Mouse (Mus musculus) forebrain, embryonic 15.5 days (tissue): ENCODE results near the gene Frmd8. TPM values are rescaled to one million over a fixed set of nuclear protein-coding genes. Genes with fewer than 3 reads are reported as not detected.
"Not testable (repeated sequence)": the region's sequence is repeated elsewhere in the genome, so short reads cannot be mapped to it uniquely, and the experiment has no call there.

ENCODE experiments used
- ATAC-seq: fragments of 200-750 bp; cut with Nextera tagmentation; replicated peaks from 2 replicates; pipeline ENCODE4 v1.8.0; 2017; ENCODE audit warnings: mild to moderate bottlenecking, moderate TSS enrichment, moderate library complexity
- H3K27ac ChIP-seq: fragments of 300-500 bp; sonication (generic); replicated peaks from 2 replicates; pipeline ENCODE4 v1.5.1; 2015; ENCODE audit warnings: mild to moderate bottlenecking, inconsistent platforms
- H3K27me3 ChIP-seq: fragments of 300-500 bp; sonication (generic); 2 replicates; pipeline ENCODE4 v1.6.1; 2015; ENCODE audit warnings: inconsistent platforms
- H3K36me3 ChIP-seq: fragments of 300-500 bp; sonication (generic); 2 replicates; pipeline ENCODE4 v1.6.1; 2015; ENCODE audit warnings: mild to moderate bottlenecking, inconsistent platforms
- H3K4me1 ChIP-seq: fragments of 300-500 bp; sonication (generic); 2 replicates; pipeline ENCODE4 v1.6.1; 2015; ENCODE audit warnings: inconsistent platforms
- H3K4me2 ChIP-seq: fragments of 300-500 bp; sonication (generic); replicated peaks from 2 replicates; pipeline ENCODE4 v1.6.1; 2015; ENCODE audit warnings: mild to moderate bottlenecking, inconsistent platforms
- H3K4me3 ChIP-seq: fragments of 300-500 bp; sonication (generic); 2 replicates; pipeline ENCODE4 v1.5.1; 2015; ENCODE audit warnings: mild to moderate bottlenecking, inconsistent platforms
- H3K9ac ChIP-seq: fragments of 300-500 bp; sonication (generic); replicated peaks from 2 replicates; pipeline ENCODE4 v1.6.1; 2015; ENCODE audit warnings: mild to moderate bottlenecking, inconsistent platforms
- H3K9me3 ChIP-seq: fragments of 300-500 bp; sonication (generic); 2 replicates; pipeline ENCODE4 v1.6.1; 2016; ENCODE audit warnings: inconsistent platforms
- WGBS: fragments of 180-500 bp; shearing (Covaris S2); methylation state at CpG from one replicate; pipeline ENCODE4 v1.1.7; 2015; ENCODE audit warnings: mixed read lengths; 5-methylcytosine and 5-hydroxymethylcytosine counted together
- polyA plus RNA-seq: library from polyadenylated mRNA; unstranded; fragments of >200 nt; fragmentation: Nextera tagmentation; extraction: Ambion mirVana; gene quantifications from 2 replicates; pipeline ENCODE4 v1.2.1, GENCODE M21; 2015

The Frmd8 gene
- polyA plus RNA-seq, 1 experiment from 2014 or later: 23.3 TPM

DNA sequence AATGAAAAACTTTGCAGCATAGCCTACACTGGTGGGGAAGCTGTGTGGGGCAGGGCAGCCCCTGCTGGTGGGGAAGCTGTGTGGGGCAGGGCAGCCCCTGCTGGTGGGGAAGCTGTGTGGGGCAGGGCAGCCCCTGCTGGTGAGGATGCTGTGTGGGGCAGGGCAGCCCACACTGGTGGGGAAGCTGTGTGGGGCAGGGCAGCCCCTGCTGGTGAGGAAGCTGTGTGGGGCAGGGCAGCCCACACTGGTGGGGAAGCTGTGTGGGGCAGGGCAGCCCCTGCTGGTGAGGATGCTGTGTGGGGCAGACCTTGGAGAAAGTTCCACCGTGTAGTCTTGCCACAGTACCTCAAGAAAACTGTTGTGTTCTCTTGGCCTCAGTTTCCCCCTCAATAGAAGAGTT, 61.0 kb downstream of the Frmd8 start:
- H3K4me1 ChIP-seq: peaks cover 47% of the 10 kb centered on the region
- not testable (repeated sequence) for H3K36me3 ChIP-seq, H3K4me3 ChIP-seq, H3K9me3 ChIP-seq, H3K27ac ChIP-seq, H3K9ac ChIP-seq, H3K4me2 ChIP-seq, H3K27me3 ChIP-seq, ATAC-seq
- WGBS: 33% methylated on average over 1 of the region's 1 CpGs

DNA sequence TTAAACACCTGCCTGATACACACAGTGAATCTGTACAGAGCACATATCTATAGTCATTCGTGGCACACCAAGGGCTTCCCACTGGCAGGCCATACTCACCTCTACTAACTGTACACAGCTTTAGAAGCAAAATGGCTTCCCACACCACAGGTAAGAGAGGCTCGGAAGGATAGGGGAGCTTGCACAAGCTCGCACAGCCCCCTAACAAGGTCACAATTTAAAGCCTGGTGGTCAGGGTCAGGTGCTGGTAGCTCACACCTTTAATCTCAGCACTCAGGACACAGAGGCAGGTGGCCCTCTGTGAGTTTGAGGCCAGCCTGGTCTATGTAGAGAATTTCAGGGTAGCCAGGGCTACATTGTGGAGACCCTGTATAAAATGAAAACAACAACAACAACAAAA, 61.5 kb downstream of the Frmd8 start:
- ATAC-seq: no peak
- Histone ChIP-seq H3K9ac (no peak overlapping the region), H3K9me3 (no peaks in the 10 kb centered on the region), H3K27ac (no peak overlapping the region), H3K27me3 (no peaks in the 10 kb centered on the region), H3K4me2 (no peak overlapping the region), H3K36me3 (no peaks in the 10 kb centered on the region), H3K4me1 (peaks cover 50% of the 10 kb centered on the region), H3K4me3 (no peak overlapping the region)
- 92% methylated on average over 3 of the region's 3 CpGs for WGBS

DNA sequence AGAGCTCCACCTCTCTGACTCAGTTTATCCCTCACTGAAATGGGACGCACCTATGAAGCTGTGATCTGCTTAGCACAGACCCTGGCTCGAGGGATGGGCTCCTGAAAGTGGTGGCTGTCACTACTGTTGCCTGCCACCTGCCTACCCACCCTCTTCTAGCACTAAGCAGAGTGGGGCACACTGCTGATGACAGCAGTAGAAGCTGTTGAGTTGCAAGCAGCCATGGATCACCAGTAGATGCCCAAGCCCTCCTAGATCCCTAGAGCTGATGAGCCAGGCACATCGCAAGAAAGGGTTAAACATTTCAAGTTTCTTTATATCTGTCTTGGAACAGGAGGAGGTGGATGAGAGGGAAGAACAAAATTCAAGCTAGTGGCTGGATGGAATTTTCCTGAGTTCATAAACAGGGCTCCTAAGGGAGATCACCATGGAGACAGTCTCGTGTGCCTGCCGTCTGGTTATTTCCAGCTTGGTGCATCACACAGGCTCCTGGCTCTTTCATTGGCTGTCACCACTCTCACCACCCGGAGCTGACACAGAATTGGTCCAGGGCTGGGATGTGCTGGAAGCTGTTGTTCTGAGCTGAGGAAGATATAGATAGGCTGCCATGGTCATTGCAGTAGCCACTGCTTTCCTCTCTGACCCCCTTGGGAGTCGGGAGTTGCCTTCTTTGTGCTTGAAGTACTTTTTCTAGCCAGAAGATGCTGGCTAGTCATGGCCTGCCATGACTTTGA, 63.1 kb downstream of the Frmd8 start:
- H3K9ac ChIP-seq: 0 out of 2 replicates have a peak overlapping the region, but pooled peaks have one; percentile 23

DNA sequence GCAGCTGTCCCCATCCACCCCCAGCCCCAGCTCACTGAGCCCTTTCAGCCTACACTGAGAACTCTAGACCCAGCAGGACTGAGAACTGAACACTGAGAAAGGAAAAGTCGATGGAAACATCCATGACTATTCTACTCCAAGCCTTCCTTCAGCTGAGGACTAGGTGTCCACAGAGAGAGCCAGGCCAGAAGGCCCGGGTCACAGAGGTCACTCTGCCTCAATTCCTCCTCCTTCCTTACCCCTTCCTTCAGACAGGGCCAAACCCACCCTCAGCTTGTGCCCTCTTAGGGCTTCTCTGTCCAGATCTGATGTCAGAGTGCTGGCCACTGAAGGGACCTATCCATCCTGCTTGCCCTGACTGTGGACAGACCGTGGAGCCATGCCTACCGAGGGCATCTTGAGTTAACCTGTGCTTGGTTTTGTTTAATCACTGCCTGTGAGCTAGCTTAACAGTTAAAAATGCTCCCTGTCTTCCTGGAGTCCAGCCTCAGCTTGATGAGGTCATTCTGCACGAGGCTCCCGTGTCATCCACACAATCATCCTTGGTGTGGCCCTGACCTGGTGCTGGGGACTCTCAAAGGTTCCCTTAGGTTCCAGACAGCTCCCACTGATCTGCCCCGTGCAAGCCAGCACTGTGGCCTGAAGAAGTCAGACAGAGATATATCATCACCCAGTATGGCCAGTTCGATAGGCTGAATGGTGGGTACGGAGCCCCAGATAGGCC, 64.1 kb downstream of the Frmd8 start:
- WGBS: 80% methylated on average over 9 of the region's 9 CpGs
- Histone ChIP-seq H3K9me3 (no peaks in the 10 kb centered on the region), H3K27ac (peak overlapping the region; percentile 96), H3K4me3 (no peak overlapping the region), H3K4me2 (no peak overlapping the region), H3K27me3 (no peaks in the 10 kb centered on the region), H3K9ac (no peak overlapping the region), H3K4me1 (peaks cover 51% of the 10 kb centered on the region), H3K36me3 (no peaks in the 10 kb centered on the region)
- no peak for ATAC-seq

More for the DNA sequence above, 63.1 kb downstream of the Frmd8 start:
- Histone ChIP-seq H3K9me3 (no peaks in the 10 kb centered on the region), H3K27ac (peak overlapping the region; percentile 96), H3K4me1 (peaks cover 42% of the 10 kb centered on the region), H3K36me3 (no peaks in the 10 kb centered on the region), H3K27me3 (no peaks in the 10 kb centered on the region), H3K4me3 (no peak overlapping the region), H3K4me2 (peak overlapping the region; percentile 13; the same call in 1 of the 2 replicates)
- WGBS: 36% methylated on average over 7 of the region's 7 CpGs
- peak; percentile 94 for ATAC-seq

DNA sequence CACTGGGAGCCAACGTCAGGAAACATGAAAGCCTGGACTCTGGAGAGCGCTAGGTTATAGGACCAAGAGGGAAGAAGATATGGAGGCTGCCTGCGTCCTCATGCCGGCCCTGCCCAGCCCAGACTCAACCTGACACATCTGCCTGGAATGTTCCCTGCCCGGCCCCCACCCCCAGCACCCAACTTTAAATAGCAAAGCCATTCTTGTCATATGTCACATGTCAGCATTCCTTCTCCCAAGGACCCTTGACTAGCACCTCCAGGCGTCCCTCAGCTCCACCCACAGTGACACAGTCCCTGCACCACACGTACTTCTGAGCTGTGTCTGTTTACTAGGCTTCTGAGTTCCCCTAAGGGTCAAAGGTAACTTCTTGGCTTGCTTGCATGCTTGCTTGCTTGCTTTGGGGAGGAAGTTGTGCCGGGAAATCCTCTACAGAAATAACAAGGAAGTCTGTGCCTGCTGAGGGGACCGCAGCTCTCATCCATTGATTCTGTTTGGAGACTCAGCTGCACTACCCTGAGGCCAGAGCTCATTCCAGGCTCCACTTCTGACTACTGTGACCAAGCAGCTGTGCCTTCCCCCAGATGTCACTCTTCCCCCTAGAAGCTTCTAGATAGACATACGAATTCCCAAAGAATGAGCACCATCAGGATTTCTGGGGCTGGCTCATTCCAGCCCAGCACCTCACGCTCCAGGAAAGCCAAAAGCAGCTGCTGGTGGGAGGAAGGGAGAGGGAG, 64.8 kb downstream of the Frmd8 start:
- no peak overlapping the region for H3K4me3 ChIP-seq
- no peak overlapping the region for H3K9ac ChIP-seq
- H3K27me3 ChIP-seq: no peaks in the 10 kb centered on the region
- H3K4me1 ChIP-seq: peaks cover 56% of the 10 kb centered on the region
- no peaks in the 10 kb centered on the region for H3K9me3 ChIP-seq
- no peak overlapping the region for H3K4me2 ChIP-seq
- no peak for ATAC-seq
- no peaks in the 10 kb centered on the region for H3K36me3 ChIP-seq
- WGBS: 57% methylated on average over 11 of the region's 11 CpGs
- H3K27ac ChIP-seq: peak overlapping the region; percentile 96

DNA sequence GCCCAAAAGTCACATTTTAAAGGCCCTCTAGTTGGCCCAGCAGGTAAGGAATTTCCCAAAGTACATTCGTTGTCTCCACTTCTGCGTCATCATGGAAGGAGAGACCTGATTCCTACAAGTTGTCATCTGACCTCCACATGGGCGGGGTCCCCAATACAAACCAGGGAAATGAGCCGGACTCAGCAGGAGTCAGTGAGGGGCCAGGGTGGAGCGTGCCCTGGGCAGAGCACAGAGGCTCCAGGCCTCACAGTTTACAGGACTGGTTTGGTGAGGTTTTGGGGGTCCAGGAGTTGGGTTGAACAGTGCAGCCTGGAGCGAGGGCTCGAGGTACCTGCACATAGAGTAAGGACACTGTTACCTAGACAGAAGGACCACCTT, 65.4 kb downstream of the Frmd8 start:
- WGBS: 56% methylated on average over 7 of the region's 7 CpGs
- ATAC-seq: no peak
- H3K4me2 ChIP-seq: no peak overlapping the region
- H3K4me1 ChIP-seq: peaks cover 60% of the 10 kb centered on the region
- H3K27me3 ChIP-seq: no peaks in the 10 kb centered on the region
- H3K4me3 ChIP-seq: no peak overlapping the region
- H3K36me3 ChIP-seq: no peaks in the 10 kb centered on the region
- no peaks in the 10 kb centered on the region for H3K9me3 ChIP-seq
- peak overlapping the region; percentile 96 for H3K27ac ChIP-seq
- H3K9ac ChIP-seq: no peak overlapping the region

DNA sequence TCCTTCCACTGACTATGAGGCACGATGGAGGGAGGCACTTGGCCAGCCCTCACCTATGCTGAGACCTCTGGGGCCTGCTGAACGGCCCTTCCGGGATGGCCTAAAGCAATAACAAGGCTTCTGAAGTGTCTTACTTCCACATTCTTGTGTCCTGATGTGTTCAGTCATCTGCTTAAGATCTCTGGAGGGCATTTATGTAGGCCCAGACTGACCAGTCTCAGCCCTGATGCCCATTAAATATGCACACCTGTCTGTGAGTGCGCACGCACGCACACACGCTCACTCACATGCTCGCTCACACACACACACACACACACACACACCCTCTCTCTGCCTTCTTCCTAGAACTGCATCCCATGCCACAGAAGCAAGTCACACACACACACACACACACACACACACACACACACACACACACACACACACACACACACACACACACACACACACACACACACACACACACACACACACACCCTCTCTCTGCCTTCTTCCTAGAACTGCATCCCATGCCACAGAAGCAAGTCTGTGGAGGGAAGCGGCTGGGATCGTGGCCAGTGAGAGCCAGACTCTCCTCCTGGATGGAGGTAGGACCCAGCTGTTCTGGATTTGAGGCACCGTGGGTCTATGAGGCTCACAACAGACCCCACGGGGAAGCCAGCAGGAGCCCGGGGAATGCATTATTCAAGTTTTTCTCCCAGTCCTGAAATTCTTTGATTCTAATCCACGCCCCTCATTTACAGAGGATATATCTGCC, 65.9 kb downstream of the Frmd8 start:
- Histone ChIP-seq H3K9me3 (no peaks in the 10 kb centered on the region), H3K4me3 (no peak overlapping the region), H3K27me3 (no peaks in the 10 kb centered on the region), H3K4me1 (peaks cover 66% of the 10 kb centered on the region), H3K9ac (no peak overlapping the region), H3K36me3 (no peaks in the 10 kb centered on the region), H3K27ac (peak overlapping the region; percentile 55), H3K4me2 (no peak overlapping the region)
- WGBS: 66% methylated on average over 14 of the region's 14 CpGs
- ATAC-seq: no peak

DNA sequence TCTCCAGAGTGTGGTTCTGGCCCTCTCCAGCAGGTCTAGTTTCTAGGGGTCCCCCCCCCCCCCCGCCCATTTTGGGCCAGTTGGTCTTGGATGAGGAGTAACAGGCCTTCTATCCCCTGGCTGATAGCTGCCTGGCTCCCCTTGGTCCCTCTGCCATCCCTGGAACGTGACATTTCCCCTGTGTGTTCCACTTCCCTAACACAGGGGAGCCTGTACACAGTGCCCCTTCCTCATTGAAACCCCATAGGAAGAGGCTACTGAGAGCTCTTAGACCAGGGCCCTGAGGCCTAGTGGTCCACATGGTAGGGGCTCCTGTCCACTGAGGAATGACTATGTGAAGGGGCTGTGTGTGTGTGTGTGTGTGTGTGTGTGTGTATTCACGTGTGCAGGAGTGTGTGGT, 67.3 kb downstream of the Frmd8 start:
- WGBS: 54% methylated on average over 3 of the region's 3 CpGs
- no peaks in the 10 kb centered on the region for H3K9me3 ChIP-seq
- H3K4me3 ChIP-seq: no peak overlapping the region
- H3K27me3 ChIP-seq: no peaks in the 10 kb centered on the region
- H3K27ac ChIP-seq: no peak overlapping the region
- ATAC-seq: no peak
- peaks cover 72% of the 10 kb centered on the region for H3K4me1 ChIP-seq
- no peaks in the 10 kb centered on the region for H3K36me3 ChIP-seq
- no peak overlapping the region for H3K4me2 ChIP-seq
- no peak overlapping the region for H3K9ac ChIP-seq

DNA sequence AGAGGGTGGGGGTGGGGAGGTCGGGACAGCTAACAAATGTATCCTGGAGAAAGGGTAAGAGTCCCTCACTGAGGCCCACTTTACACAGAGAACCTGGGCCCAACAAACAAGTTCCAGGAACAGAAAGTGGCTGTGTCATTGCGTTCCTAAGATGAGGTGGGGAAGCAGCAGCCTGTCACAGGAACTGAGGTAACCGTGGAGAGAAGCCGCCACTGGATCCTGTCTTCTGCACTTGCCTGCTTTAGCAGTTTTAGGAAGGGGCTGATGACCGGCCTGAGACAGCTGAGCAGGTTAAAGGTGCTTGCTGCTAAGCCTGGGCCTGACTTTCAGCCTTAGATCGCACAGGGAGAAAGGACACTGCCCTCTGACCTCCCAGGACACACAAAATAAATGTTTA, 68.3 kb downstream of the Frmd8 start:
- H3K36me3 ChIP-seq: no peaks in the 10 kb centered on the region
- peaks cover 63% of the 10 kb centered on the region for H3K4me1 ChIP-seq
- no peaks in the 10 kb centered on the region for H3K27me3 ChIP-seq
- H3K9ac ChIP-seq: no peak overlapping the region
- no peaks in the 10 kb centered on the region for H3K9me3 ChIP-seq
- peak overlapping the region; percentile 99 for H3K27ac ChIP-seq
- no peak overlapping the region for H3K4me2 ChIP-seq
- no peak for ATAC-seq
- 25% methylated on average over 6 of the region's 6 CpGs for WGBS
- H3K4me3 ChIP-seq: no peak overlapping the region

DNA sequence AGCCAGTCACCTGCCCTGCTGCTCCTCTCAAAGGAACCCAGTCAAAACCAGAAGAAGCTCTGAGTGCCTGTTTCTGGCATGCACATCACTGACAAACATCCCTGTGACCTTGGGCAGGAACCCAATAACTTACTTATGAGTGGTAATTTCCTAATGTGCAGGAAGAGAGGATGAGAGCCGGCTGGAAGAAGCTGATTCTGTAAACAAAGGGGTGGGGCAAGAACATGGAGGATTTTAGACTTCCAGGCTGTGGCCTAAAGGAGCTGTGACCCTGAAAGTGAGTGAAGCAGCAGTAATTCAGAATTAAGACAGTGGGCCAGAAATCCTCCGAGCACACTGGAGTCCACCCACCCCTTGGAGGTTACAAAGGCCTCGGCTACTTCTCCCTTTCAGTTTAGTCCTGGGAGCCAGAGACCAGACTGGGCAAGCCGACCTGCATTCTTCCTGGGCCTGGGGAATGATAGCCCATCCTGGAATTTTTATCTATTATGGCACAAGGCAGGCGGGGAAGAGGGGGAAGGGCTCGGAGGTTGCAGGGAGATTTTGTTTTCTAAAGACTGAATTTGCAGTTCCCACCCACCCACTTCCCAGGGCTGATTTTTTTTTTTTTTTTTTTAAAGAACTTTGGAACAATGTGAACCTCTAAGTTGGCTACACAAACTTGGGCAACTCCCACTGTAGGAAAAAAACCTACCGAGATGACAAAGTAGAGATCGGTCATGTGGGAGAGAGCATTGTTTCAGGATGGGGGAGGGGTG, 68.8 kb downstream of the Frmd8 start:
- no peak for ATAC-seq
- peaks cover 57% of the 10 kb centered on the region for H3K4me1 ChIP-seq
- peak overlapping the region; percentile 6 for H3K9ac ChIP-seq

DNA sequence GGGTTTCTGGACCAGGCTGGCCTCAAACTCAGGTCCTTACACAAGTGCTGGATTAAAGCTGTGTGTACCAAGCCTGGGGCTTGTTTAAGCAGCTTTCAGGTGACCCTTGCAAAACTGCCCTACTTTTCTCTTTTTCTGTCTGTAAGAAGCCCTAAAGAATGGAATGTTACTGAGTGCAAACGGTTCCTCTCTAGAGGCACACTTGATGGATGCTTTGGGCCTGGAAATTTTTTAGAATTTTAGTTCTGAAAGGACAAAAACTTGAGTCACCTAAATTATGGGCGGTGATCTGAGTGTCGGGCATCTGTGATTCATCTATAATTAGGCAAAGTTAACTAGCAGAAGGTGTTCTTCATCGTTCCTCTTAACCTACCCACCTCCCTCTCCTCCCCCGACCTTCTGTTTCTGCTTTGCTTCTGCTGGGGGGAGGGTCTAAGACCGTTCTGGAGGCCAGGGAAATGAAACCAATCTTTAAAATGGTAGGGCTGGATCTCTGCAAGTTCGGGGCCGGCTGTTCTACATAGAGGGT, 70.6 kb downstream of the Frmd8 start:
- no peaks in the 10 kb centered on the region for H3K36me3 ChIP-seq
- H3K4me3 ChIP-seq: peak overlapping the region; percentile 84; the same call in 1 of the 2 replicates
- peak overlapping the region; percentile 77 for H3K4me2 ChIP-seq
- H3K9ac ChIP-seq: peak overlapping the region; percentile 65
- no peaks in the 10 kb centered on the region for H3K27me3 ChIP-seq
- WGBS: 27% methylated on average over 8 of the region's 8 CpGs
- peak overlapping the region; percentile 99 for H3K27ac ChIP-seq
- peaks cover 40% of the 10 kb centered on the region for H3K4me1 ChIP-seq
- ATAC-seq: no peak
- H3K9me3 ChIP-seq: no peaks in the 10 kb centered on the region

More for the DNA sequence above, 68.8 kb downstream of the Frmd8 start:
- WGBS: 2% methylated on average over 8 of the region's 8 CpGs
- H3K27ac ChIP-seq: peak overlapping the region; percentile 99
- no peaks in the 10 kb centered on the region for H3K9me3 ChIP-seq
- H3K4me2 ChIP-seq: no peak overlapping the region
- H3K27me3 ChIP-seq: no peaks in the 10 kb centered on the region
- no peak overlapping the region for H3K4me3 ChIP-seq
- no peaks in the 10 kb centered on the region for H3K36me3 ChIP-seq
